Mouse (Mus musculus) embryo, embryonic 11.5 days (tissue): ENCODE measurements around the gene Sdk2.

Experiments
- DNase-seq: peaks from one replicate; pipeline ENCODE4 v3.0.0-alpha.2; 2012; ENCODE audit warnings: low read depth, low spot score

Gene Sdk2

DNA sequence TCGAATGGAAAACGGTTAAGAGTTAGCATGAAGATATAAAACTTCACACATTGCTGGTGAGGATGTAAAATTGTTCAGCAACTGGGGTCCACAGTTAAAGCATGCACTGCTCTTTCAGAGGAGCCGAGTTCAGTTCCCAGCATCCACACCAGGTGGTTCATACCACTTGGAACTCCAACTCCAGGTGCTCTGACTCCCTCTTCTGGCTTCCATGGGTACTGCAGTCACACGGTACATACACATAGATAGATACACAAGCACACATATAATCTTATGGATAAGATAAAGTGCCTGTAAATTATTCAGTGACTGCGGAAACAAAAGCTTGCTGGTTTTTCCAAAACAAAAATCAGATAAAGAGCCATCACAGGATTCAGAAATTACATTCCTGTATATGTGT, 19.9 kb downstream of the Sdk2 start:
- DNase-seq = no peak

DNA sequence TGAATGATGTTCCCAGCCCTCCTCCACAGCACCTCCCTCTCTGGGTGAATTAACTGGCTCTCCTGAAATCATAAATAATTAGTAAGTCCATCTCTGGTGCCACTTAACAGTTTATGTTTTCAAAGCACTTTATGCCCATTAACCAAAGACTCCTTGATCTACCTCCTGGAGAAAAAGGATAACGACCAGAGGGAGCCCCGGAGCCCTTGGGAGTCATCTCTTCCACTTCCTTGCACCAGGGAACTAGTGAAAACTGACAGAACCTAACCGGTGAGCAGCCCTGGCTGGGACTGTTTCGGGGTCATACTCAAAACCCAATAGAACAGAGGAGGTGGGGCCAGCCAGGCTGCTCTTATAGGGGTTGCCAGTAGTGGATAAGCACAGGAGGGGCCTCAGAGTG, 22.5 kb downstream of the Sdk2 start:
- DNase-seq = no peak

DNA sequence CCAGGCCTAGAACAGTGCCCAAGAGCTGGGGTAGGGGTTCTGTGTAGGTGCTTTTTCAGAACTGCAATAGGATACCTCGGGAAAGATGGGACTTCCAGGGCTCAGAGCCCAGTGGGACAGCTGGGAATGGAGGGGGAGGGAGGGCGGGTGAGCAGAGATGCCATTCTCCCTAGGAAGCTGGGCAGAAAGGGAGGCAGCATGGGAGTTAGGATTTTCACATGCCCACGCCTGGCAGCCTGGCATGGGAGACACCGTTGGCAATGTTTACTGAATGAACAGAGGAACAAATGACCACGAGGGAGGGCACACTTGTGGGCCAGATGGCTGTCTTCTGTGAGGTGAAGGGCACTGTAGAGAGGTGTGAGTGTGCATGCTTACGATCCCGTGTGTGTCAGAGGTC, 23.3 kb downstream of the Sdk2 start:
- no peak for DNase-seq

DNA sequence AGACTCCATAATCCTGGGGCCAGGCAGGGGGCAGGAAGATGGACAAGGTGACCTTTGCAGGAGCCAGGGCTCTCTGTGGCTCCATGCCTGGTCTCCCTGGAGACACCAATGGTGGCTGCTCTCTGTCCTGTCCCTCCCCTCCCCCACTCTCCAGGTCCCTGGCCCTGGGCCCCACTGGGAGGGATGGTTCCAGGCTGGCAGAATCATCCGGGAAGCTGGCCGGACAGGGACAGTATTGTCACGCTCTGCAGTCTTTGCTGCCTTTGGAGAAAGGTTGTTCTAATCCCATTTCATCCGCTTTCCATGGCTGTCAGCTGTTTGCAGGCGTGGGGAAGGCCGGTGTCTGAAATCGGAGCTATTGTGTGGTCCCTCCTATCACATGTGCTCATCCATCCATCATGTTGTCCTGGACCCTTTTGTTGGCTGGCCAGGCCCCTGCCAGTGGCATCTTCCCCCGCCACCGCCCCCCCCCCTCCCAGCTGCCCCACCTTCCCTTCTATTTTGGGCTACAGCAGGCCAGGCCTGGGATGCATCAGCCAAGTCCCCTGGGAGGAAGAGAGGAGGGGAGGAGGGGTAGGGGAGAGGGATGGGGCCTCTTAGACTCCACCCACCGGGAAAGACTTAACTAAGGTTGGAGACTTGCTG, 26.3 kb downstream of the Sdk2 start:
- DNase-seq = peak; percentile 57

DNA sequence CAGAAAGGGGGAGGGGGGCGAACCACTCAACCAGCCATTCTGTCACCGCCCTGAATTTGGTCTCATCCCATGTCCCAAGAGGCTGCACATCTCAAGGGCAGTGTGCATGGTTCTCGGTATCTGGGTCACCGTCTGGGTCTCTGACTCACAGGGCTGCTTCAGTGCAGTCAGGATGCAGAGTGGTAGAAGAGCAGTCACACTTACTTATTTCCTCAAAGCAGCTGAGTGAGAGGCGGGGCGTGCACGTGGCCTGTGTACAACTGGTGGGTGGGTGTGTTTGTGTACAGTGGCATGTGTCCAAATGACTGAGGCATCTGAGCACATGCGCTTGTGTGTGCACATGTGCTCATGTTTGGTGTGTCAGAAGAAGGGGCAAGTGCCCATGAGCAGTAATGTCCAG, 28.8 kb downstream of the Sdk2 start:
- DNase-seq = no peak

DNA sequence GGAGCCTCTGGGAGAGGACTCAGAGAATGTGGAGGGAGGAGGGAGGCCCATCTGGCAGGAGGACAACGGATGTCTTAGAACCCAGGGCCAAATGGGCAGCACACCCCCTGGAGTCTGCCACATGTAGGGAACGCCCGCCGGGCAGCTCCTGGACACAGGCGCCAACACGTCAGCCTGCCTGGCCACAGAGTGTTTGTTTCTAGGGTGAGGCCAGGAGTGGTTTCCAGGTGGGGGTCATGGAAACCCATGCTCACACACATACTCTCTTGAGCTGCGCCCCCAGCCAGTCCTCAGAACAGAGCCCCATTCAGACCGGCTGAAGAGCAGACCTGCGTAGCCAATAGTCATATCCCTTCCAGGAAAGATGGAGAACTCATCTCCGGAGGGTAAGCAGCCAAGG, 35.4 kb downstream of the Sdk2 start:
- DNase-seq = no peak

DNA sequence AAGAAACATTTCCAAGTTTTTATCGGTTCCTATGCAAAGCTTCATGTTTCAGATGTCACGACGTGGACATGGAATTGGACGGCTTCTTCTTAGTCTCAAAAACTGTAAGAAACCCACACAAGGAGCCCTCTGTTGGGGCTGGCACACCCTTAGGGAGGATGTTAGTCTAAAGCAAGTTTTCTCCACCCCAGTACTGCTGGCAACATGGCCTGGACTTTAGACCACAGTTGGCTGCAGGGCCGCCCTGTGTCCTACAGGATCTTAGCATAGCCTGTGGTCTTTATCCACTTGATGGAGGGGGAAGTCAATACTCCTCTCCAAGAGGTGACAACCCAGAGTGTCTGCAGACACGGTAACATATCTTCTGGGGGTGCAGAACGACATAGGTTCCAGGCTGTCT, 36.6 kb downstream of the Sdk2 start:
- DNase-seq = no peak

DNA sequence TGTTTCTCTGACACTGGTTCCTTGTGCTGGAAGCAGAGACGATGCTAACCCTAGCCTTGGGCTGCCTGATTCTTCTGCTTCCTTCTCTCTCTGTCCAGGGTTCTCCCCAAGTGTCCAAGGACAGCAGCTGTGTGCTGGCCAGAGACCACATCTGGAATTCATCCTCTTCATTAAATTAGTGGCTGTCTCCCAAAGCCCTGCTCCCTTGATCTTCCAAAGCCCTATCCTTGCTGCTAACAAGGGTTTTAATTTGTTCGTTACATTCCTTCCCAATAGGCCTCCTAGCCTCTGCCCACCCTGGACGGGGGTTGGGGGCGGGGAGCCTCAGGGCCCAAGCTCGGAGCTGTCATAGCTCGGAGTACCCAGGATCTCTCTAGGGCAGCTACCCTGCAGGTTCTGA, 38.3 kb downstream of the Sdk2 start:
- DNase-seq = no peak

DNA sequence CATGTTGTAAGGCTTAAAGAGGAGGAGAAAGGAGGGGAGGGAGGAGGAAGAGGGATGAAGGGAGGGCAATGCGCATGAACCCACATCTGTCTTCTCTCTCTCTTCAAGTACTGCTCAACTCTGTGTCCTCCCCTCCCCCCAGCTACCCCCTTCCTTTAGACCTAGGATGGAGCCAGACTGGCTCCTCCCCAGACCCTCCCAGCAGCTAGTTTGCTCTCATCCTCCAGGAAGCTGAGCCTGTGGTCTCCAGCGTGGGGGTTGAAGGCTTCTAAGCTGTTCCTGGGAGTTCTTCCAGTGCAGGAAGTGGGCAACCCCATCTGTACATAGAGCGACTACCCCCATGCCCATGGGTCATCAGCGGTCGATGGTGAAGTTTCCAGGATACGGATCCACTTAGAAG, 38.8 kb downstream of the Sdk2 start:
- DNase-seq = no peak

DNA sequence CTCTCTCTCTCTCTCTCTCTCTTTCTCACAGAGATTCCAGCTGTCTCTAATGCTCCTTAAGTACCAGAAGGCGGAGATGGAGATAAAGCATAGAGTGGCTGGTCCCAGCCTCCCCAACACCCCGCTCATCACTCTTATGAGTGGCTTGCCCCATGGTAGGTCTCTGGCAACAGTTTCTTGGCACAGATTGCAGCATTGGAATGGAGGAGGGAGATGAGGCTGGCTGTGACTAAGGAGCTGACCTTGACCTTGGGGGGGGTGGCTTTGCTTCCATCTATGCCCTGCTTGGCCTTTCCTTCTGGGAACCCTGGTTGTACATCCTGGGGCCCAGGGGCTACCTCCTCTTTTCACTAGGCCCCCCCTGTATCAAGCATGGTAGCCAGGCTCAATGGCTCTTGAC, 41.8 kb downstream of the Sdk2 start:
- no peak for DNase-seq

DNA sequence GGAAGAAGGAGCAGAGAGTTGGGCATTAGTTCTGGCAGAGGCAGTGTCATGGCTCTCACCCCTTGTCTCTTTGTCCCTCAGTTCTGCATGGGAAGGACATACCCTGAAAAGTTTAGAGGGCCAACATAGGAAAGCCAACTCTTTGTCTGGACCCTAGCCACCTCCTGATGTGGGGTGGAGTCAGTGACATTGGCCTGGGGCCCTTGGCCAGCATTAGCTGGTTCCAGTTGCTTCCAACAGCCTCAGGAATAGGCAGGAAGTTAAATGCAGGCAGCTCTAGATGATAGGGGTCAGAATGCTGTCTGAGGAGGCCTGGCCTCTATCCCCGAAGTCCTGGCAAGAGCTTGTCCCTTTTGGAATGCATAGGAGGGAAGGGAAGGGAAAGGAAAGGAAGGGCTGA, 42.9 kb downstream of the Sdk2 start:
- no peak for DNase-seq

DNA sequence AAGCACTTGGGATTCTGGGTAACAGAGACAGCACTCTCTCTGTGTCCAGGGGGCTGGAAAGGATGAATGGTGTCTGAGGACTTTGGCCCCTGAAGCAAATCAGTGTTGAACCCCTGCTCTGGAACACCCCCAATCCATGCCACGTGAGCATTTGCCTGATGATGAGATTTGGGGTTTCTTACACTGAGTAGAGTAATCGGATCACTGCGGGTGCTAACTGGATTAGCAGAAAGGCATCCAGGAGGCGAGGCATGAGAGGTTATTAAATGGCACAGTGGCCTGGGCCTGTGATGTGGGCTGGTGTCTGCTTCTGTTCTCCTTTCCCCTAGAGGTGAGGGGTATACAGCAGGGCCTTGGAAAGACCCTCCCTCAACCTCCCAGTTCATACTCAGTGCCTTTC, 44.7 kb downstream of the Sdk2 start:
- DNase-seq = no peak

DNA sequence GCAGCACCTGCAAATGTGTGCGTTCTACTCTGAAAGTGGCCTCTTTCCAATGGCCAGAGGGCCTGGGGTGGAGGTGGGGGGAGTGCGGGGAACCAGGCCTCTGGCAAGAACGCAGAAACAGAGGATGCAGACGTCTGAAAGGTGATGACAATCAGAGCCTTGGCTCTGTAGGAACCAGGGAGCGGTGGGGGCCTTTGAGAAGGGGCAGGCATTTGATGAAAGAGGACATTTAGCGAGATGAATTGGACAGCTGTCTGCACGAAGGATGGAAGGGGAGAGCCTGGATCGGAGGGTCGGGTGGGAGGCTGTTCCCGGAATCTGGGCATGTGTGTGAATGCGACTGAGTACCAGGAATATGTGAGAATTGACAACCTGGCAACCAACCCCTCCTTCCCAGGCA, 47.8 kb downstream of the Sdk2 start:
- no peak for DNase-seq

DNA sequence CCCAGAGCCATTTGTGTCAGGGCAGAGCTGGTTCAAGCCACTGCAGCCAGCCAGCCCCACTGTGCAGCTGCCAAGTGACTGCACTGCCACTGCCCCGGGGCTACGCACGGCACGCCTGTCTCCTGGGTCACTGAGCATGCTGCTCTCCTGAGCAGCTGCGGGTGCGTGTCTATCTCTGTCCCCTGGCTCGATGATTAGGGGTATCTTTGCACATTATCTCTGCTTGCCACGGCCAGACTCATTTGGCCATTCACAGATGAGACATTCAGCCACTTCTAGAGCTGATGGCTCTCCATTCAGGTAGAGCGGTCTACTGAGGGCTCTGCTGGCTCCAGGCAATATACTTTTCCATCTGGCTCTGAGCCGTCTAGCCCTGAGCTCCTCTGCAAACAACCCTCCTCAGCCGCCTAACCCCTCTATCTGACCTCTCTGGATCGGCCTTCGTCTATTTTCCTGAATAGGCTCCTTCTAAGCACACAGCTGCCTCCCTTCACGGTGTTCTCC, 49.9 kb downstream of the Sdk2 start:
- no peak for DNase-seq

DNA sequence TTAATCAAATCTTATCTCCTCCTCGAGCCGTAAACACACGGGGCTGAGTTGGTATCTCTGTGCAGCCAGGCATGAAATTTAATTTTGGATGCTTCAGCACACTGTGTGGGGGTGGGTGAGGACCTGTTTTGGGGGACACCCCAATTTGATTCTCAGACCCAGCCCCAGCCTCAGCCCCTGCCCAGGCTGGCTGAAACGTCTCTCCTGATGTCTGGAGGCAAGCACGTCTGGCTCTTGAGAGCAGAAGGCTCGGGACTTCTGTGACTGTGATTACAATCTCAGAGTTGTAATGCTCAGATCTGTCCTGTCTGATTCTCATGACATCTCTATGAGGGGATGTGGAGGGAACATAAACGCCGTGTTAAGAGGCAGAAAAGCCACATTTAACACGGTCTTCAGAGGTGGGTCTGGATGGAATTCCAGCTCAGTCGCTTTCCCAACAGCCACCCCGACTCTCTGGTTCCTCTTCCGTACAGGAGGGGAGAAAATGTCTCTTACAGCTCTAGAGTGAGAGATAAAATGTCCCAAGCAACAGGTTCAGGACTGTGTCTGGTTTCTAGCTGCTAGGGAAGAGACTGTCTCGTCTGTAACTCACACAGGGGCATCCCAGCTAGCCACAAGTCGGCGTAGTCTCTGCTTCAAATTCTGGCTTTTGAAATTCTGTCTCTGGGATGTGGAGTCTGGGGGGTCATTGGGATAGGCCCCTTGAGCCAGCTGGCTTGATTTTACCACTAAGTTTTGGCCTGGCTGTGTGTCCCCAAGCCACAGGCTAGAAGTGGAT, 50.5 kb downstream of the Sdk2 start:
- DNase-seq = no peak

DNA sequence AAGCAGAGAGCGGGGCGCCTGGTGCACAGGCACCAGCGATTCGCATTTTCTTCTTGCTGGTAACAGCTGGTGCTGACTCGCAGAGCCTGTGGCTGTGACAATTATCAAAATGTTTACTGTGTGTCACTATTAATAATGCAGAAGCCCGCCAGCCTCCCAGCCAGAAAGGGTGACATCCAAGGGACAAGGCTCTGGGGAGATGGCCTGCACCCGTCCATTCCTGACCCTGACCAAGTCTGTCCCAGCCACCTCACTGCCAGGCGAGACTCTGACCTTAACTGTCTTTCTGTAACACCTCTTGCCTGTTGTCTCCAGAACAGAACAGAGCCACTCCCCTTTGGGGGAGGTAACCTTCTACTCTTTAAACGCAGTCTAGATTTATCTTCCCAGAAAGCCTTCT, 55.3 kb downstream of the Sdk2 start:
- no peak for DNase-seq

DNA sequence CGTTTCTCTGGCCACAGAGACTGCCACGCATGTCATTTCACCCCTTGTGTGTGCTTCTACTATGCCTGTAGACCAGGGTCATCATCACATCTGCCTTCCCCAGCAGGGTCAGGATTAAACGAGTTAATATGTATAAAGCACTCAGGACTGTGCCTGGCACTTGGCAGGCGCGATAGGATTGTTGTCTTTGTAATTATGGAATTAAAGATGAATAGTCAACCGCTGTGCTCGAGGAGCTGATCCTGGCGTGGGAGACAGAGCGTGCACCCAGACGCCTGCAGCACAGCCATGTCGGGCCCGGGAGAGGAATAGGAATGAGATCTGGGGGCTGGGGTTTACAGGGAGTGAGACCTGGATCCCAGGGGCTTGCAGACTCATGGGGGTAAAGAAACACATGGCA, 61.0 kb downstream of the Sdk2 start:
- DNase-seq = no peak

DNA sequence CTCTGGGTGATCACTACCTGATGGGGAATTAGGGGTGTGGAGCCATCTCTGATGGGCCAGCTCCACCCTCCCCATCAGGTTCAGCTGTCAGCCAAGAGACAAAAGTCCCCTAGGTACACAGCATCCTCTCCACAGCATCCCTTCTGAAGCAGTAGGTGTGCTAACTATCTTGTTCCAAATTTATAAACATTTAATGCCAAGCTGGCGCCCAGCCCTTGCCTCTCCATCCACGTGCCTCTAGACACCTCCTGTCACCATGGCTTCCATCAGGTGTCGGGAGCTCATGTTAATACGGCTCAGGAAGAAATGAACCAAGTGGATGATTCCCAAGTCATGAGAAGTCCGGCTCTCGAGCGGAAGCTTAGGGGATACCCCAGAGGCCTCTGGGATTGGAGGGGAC, 62.2 kb downstream of the Sdk2 start:
- DNase-seq = no peak

DNA sequence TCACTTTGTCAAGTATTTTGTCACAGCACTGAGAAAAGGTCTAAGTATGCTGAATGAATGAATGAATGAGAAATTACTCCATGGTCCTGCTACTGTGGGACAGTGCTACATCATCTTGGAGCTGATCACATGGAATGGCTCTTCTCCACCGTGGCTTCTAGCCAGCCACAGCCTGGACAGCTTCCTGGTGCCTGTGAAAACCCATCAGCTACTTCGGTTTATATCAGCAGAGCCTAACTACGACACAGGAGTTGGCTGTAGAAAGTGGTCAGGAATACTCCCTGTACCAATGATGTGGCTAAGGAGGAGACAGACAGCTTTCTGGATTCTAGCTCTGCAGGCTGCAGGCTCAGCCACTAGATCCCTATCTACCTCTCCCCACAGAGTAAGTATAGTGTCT, 63.7 kb downstream of the Sdk2 start:
- no peak for DNase-seq

DNA sequence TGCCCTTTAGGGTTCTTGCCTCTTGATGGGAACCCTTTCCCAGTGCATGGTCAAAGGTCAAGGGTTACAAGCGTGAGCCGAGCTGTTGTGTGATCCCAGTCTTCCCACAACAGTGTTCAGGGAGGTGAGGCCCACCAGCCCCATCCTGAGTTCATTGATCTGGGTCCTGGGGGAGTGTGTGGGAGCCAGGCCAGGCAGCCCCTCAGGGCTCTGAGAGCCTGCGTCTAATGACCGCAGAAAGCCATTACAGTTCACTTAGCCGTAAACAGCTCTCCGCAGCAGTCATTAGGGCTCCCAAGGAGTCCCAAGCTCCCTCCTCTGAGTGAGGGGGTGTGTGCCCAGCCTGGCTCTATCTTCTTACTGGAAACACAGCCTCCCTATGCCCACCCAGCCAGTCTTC, 66.8 kb downstream of the Sdk2 start:
- no peak for DNase-seq

DNA sequence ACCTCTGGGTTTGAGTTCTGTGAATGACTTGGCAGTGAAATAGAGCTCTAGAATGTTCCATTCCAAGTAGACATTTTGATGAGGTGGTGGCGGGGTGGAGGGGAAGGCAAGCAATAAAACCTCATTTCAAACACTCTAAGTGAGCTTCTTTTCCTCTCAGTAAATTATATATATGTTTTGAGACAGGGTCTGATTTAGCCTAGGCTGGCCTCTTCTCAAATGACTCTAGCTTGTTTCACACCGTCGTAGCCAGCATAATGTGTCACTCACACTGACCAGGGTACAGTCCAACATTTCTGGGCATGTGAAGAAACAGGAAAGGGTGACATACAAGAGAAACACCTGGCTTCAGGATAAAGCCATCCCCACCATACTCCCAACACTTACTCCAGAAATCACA, 68.1 kb downstream of the Sdk2 start:
- no peak for DNase-seq

DNA sequence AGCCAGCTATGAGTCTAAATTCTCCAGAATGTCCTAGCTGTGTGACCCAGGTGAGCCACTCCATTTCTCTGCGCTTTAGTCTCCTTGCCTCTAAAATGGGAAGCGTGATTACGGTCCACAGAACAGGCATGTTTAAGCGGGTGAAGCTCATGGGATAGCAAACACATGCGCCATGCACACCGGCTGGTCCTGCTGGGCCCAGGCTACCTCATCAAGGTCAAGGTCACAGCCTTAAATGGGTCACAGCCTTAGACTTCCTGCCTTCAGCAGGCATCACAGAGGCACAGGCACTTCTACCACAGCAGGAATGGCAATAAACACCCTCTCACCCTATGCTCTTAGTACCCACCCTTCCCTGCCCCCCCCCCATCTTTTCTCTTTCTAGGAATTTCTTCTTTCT, 72.9 kb downstream of the Sdk2 start:
- no peak for DNase-seq

DNA sequence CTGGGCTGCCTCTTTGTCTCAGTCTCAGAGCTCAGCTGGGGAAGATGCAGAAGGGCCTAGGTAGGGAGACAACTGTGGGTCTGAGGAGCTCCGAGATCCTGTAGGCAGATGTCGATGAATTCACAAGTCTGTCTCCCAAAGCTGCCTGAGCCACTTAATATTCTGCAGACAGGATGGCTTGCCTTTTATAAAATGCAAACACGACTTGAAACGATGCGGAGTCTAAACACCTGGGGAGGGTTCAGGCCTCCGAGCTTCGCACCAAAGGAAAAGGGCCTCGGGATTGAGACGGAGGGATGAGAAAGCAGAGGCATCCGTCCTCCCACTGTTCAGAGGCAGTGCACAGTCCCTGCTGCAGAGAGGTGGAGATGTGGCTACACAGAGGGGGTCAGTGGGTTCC, 74.0 kb downstream of the Sdk2 start:
- DNase-seq = no peak

DNA sequence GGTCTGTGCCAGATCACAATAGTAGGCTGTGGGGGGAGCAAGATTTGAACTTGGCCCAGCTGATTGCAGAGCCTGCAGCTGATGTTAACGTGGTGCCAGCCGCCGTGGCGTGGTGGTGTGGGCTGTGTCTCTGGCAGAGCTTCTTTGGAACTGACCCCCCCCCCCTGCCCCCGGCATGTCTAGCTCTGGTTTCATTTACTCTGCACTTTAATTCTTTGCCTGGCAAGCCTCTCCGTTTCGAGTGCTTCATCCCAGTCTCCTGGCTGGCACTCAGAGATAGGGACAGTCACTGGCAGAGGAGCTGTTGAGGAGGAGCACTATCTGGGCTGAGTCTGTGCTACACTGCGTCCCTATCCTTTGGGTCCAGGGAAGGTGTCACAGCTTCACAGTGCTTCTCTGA, 75.0 kb downstream of the Sdk2 start:
- DNase-seq = no peak
